Mouse (Mus musculus): ENCODE data around the gene Vsx2.
"Not testable (repeated sequence)": the region's sequence is repeated elsewhere in the genome, so short reads cannot be mapped to it uniquely, and the experiment has no call there.

Vsx2 gene

DNA sequence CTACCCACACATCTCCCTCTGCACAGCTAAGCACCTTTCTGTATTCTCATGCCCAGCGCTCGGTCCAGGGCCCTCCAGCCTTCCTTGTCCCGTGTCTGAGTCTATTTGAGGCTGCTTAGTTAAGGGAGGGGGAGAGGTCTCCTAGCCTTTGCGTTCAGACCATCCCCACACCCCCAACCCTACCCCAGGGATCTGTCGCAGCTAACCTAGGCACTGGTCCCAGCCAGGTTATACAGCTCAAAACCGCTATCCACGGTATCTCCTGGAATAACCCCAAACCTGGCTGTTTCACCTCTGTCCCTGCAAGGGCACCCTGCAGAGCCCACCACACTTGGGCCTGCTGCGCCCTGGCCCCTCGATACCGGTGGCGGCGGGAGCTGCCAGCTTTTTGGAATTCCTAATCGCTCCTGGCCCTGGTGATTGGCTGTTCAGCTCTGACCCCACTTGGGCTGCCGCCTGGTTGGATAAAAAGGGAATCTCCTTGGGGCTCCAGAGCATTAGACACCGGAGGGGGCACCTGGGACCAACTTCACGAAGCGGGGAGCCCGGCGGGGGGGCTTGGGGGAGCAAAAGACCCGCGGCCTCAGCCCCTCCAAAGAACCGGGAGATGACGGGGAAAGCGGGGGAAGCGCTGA is at the start of gene Vsx2:
TSS of gene Vsx2 (plus strand) at position 427 of the 635 bp plus-strand sequence.
- ATAC-seq (ENCODE audit: low TSS enrichment): no peak

DNA sequence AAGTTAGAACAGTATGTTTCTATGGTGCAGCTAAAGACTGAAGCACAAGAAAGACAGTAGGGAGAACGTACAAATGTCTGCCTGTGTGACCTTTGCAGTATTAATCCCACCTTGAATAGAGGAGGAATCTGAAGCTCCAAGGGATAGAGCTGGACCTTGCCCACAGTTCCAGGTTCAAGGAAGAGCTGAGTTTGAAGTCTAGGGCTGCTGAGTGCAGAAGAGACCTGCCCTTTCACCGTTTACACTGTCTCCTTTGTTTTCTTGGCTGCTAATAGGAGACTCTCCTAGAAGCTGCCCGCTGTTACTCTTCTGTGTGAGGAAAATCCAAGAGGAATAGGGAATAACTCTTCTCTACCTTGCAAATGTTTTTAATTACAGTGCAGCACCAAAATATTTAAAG is 45.8 kb upstream of the Vsx2 start:
- ATAC-seq (ENCODE audit: low TSS enrichment): no peak

DNA sequence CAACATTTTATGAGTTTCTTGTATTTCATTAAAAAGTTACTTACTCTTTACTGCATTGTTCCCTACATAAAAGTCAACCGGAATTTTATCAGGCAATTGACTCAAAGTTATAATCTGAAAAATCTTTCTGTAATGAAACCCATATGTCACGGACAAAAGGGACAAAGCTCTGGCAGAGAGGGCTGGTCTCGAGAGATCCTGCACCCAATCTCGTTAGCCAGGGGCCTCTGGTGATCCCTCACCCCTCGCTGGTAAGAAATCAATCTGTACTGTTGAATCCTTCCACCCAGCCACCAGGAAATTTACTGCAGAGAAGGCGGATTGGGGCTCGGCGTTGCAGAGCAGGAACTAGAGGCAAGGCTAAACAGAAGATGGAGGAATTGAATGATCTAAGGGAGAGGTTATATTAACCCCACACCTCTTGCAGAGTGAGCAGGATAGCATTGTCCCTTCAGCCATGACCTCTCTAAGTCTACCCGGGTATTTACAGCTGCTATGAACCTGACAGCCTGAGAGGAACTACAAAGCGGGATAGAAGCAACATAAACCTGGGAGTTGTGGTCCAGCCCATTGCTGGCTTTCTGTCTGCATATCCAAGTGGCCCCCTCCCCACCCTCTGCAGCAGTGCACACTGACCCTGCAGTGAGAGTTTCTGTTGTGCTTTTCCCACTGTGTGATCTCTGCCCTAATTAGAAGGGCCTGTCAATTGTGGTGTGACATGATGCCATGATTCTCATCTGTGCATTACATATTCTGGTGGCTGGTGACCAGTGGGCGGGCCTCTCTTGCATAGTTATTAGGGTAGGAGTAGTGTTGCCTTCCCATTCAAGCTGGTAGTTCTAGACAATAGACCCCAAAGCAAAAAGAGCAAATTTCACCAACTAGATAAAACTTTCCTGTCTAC is 45.2 kb upstream of the Vsx2 start:
- ATAC-seq (ENCODE audit: low TSS enrichment): no peak

DNA sequence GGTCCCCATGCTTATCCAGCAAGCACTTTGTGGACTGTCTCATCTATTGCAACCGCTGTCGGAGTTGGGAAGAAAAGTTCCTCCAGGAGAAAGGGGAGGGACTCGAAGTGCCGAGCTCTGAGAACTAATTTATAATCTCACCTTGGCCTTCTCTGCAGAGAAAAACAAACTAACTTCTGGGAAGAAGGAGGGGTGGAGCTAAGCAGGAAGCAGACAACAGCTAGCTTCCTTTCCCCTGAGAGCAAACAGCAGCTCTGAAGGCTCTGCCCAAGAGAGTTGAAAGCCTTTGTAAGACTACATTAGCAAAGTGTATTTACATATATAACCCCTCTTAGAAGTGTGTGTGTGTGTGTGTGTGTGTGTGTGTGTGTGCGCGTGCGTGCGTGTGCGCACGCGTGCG is 44.1 kb upstream of the Vsx2 start:
- ATAC-seq (ENCODE audit: low TSS enrichment): no peak

GRCm38 (mm10) chr12:84530426-84530825 is 39.1 kb upstream of the Vsx2 start:
- no peak for ATAC-seq (ENCODE audit: low TSS enrichment)

DNA sequence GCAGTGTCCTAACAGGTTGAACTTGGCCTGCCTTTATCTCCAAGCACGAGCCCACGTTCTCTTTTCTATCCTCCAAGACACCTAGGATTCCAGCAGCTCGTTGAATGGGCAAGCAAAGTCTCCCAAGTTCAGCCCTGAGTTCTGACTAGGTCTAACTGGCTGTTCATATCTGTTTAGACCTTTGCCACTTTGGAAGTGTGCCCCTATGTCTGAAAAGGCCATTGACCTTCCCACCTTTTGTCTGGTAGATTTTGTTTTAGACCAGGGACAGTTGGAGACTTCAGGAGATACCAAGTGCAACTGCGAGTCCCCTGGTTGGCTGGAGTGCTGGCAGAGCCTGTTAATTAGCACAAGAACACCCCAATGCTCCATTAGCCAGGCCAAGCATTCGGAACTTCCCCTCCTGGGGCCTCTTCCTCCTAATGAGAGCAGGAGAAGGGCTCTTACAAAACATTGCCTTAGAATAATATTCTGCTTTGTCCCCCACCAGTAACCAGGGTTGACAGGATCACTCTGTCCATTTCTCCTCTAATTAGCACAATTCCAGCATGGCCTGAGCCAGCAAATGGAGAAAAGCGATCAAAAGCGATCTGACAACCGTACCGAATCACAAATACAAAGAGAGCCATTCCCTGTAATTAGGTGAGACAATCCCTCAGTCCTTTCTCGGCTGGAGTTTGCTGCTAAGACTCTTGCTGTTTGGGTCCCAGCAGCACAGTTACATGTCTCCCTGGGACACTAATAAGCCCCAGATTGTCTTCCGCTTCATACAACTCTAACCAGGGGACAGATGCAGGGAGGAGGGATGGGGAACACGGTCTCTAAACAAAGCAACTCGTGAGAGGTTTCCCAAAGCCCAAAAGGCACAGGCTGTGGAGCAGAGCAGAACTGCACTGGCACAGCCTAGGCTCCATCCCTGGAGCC is 37.4 kb upstream of the Vsx2 start:
- peak; percentile 59 for ATAC-seq (ENCODE audit: low TSS enrichment)

DNA sequence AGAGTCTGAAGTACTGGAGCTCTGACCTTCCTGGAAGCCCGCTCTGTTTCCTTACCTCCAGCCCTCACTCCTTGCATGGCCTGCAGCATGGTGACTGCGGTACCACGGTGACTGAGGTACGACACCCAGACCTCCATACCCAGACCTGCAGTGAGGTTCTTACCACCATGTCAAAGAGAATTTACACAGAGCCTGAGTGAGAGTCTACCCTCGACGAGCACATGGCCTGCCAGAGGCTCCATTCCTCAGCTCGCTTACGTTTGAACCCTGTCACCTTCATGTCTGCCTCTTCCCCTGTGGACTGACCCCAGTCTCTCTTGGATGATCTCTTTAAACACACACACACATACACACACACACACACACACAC is 36.7 kb upstream of the Vsx2 start:
- ATAC-seq (ENCODE audit: low TSS enrichment): no peak

DNA sequence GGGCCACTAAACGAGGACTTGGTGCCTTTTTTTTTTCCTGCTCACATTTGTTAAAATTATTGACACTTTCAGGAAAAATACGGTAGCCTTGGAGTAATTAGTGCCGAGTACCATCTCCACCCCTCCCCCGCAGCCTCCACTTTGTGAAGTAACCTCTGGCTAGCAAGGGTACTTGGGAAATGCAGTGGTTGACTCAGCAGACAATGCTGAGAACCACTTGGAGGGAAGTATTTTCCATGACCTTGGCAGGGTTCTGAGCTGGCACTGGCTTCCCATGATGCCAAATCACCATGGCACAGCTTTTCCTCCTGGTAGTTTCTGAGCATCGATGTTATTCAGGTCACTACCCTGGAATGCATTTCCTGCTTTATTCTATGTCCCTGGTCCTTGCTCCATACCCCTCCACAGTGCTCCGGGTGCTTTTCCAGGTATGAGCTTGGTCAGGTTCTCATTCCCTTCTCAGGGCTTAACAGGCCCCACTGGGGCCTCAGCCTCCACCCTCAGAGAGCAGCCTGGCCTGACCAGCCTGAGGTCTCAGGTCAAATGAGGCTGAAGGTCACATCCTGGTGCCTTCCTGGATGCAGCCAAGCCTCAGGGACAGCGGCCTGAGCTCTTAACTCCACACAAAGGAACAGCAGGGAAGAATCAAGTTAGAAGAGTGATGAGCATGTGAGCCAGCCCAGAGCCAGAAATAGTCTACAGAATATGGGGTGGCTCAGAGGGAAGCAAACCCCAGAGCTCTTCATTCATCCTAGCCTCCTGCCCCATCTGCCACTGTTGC is 35.7 kb upstream of the Vsx2 start:
- ATAC-seq (ENCODE audit: low TSS enrichment): no peak

GRCm38 (mm10) chr12:84539537-84539936 is 30.0 kb upstream of the Vsx2 start:
- not testable (repeated sequence) for ATAC-seq (ENCODE audit: low TSS enrichment)

GRCm38 (mm10) chr12:84541391-84541958 is 28.1 kb upstream of the Vsx2 start:
- no peak for ATAC-seq (ENCODE audit: low TSS enrichment)

- ATAC-seq (ENCODE audit: low TSS enrichment): peak; percentile 93
These were observed 23.5 kb upstream of the Vsx2 start for GRCm38 (mm10) chr12:84546028-84546427.

DNA sequence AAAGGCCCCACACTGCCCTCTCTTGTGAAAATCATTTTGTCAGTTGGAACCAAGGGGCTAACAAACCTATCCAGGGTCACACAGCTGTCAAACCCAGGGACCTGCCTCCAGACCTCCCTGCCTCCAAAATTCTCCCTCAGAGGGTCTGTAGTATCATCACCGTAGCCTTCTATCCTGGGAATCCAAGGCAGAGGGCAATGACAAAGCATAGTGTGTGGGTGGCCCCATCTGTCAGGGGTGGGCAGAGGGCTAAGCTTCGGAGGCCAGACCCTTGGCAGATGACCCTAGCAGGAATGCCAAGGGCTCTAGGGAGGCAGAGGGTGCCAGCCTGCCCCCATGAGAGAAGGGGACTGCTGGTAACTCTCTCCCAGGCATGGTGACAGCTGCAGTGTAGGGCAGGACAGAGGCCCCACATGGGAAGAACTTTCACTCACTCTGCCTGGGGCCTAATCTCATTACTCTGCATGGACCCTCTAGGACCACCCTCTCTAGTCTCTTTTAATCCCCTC is 22.9 kb upstream of the Vsx2 start:
- no peak for ATAC-seq (ENCODE audit: low TSS enrichment)

DNA sequence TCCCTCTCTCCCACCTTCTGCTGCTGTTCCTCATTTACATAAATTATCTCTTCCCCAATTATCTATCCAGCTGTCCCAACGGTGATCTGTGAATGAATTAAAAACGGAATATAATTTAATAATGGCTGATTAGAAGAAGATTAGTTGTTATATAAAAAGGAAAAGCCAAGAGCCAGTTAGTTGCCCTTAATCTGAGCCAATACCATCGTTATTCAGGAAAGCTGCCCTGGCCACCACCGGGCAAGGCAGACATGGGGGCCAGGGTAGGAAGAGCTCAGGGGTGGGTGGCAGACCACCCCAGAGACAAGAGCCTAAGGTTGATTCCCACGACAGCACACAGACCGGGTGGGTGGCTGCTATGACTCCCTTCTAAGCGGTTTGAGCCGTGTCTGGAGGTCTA is 21.3 kb upstream of the Vsx2 start:
- ATAC-seq (ENCODE audit: low TSS enrichment): no peak

DNA sequence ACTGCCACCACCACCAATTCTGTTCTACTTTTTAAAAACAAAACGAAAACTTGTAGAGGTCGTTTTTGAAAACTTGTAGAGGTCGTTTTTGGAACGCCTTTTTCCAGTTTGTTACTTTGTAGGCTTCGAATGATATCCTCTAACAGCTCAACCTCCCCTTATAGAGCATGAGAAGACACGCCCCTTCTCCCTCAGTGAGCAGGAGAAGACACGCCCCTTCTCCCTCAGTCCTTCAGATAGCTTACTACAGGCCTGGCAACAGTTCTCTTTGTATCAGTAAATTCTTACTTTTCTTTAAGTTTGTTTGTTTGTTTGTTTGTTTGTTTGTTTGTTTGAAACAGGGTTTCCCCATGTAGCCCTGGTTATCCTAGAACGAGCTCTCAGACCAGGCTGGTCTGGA is 14.3 kb upstream of the Vsx2 start:
- no peak for ATAC-seq (ENCODE audit: low TSS enrichment)

DNA sequence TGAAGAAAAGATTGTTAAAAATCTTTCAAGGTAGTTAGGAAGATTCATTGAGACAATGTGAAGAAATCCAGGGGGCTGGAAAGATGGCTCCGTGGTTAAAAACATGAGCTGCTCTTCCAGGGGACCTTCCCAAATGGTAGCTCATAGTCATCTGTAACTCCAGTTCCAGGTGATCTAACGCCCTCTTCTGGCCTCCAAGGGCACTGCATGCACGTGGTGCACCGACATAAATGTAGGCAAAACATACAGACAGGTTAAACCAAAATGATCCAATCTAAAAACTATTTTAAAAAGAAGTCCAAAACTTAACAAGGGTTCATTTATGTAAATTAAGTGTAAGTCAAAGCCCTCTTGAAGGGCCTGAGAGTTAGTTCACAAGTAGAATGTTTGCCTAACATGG is 7.0 kb upstream of the Vsx2 start:
- ATAC-seq (ENCODE audit: low TSS enrichment): no peak

DNA sequence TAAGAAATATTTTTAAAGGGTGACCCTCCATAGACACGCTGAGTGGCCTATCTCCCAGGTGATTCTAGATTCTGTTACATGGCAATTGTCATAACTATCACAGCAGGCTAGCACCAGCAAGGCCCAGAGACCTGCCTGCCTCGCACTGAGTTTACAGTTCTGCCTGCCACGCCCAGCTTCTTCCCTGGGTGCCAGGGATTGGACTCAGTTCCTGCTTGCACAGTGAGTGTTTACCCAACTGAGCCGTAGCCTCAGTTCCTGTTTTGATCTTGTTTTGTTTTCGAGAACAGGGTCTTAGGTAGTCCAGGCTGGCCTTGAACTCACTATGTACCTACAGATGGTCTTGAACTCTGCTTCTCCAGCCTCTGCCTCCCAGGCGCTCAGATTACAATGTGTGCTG is 2.0 kb upstream of the Vsx2 start:
- no peak for ATAC-seq (ENCODE audit: low TSS enrichment)

DNA sequence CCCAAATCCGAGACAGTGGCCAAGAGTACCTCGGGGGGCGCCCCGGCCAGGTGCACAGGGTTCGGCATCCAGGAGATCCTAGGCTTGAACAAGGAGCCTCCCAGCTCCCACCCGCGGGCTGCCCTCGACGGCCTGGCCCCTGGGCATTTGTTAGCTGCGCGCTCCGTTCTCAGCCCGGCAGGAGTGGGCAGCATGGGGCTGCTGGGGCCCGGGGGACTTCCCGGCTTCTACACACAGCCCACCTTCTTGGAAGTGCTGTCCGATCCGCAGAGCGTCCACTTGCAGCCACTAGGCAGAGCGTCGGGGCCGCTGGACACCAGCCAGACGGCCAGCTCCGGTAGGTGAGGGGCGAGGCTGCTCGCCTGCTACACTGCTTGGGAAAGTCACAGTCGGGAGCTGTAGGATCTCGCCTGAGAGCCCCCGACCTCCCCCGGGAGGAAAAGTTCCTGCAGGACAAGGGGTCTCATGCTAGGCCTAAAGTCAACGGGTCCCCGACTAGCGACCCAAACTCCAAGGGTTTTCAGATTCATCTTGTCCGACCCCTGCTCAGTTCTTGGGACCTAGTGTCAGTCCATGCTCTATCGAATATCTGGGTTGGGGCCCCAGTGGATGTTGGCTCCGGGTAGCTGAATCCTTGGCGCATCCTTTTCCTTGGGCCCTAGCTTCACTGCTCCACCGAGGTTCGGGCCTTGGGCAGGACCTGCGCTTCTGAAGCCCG is 573 bp downstream of the Vsx2 start:
- ATAC-seq (ENCODE audit: low TSS enrichment): no peak

DNA sequence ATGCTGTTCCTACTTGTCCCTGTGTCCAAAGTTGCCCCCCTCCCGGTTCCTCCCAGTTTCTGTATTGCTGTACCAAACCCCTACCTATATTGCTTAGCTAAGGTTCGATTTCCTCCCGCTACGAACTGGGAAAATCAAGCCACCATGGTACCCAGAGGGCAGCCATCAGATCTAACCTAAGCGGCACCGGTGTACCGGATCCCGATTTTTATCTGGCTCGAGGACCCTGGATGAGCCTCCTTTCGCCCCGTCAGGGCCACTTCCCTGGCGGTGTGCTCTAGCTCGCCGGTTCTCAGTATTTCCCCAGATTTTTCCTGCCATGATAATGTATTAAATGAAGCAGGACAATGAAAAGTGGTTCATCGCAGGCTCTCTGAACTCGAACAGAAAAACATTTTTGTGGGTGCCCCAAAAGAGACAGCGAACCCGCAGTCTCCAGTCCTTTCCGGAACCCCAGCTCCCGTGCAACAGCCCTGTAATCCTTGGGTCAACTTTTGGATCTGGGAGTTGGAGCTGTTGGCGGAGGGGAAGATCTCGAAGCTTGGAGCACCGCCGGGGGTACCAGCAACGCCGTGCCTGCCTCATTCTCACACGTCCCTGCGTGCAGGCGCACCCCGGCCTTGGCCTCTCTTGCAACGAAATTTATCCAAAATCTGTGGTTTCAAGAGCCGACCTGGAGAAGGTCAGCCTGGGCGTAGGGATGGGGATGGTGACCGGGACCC is 1.3 kb downstream of the Vsx2 start:
- no peak for ATAC-seq (ENCODE audit: low TSS enrichment)

- ATAC-seq (ENCODE audit: low TSS enrichment): no peak
These were observed 2.1 kb downstream of the Vsx2 start for GRCm38 (mm10) chr12:84571466-84572340.
